Mouse (Mus musculus) embryonic fibroblast, embryonic 13.5 days (primary cell): ENCODE measurements around the gene Hs2st1.

Source experiments
- CTCF ChIP-seq: IDR thresholded peaks from 2 replicates; pipeline ENCODE4 v1.5.1; 2011; ENCODE audit warnings: mild to moderate bottlenecking, control low read depth, low read length, moderate library complexity, borderline replicate concordance; ENCODE audit not compliant: insufficient read depth
- POLR2A ChIP-seq: IDR thresholded peaks from 2 replicates; pipeline ENCODE4 v1.6.1; 2011; ENCODE audit warnings: low read depth, mild to moderate bottlenecking, control low read depth, low read length, moderate library complexity

GRCm38 (mm10) chr3:144478427-144478794 is 91.6 kb downstream of the Hs2st1 start:
- TF ChIP-seq CTCF (no peak), POLR2A (no peak)
